Mouse (Mus musculus) spleen, postnatal 0 days (tissue): ENCODE results near the gene Rpl13a. TPM values are rescaled to one million over a fixed set of nuclear protein-coding genes. Genes with fewer than 3 reads are reported as not detected.

ENCODE experiments used
- microRNA counts: library from miRNA; unstranded; fragments of <30 nt; microRNA quantifications from one replicate; lab custom pipeline; 2015
- polyA plus RNA-seq: library from polyadenylated mRNA; unstranded; fragments of >200 nt; fragmentation: Nextera tagmentation; extraction: Ambion mirVana; gene quantifications from 2 replicates; pipeline ENCODE4 v1.2.1, GENCODE M21; 2015

Gene Rpl13a
- 1,601 and 1,631 TPM in 2 replicates for polyA plus RNA-seq

DNA sequence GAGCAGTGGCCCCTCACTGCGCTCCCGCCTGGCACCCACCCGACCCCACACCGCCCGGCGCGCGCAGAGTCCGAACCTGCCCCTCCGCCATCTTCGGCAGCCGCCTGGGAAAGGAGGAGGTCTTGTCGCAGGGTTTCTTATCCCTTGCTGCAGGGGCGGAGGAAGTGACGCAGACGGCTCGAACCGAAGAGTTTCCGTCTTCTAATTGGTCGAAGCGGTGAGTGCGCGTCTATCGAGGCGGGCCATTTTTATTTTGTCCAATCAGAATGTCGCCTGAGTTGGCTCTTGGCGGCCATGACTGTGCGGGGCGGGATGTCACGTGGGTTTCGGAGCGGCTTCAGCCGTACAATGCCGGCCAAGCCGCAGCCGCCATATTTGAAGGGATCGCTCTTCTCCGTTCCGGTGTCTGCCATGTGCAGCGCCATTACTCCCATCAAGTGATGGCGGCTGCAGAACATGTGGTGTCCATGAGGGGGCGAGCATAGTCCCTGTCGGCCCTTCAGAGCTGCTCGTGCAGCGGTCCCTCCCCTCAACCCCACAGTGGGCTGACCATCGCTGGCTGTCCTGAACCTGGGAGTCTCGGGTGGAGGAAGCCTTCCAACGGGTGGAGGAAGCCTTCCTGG lies at the start of gene Rpl13a:
TSS of gene Rpl13a (minus strand) at position 138 of the 623 bp plus-strand sequence.

DNA sequence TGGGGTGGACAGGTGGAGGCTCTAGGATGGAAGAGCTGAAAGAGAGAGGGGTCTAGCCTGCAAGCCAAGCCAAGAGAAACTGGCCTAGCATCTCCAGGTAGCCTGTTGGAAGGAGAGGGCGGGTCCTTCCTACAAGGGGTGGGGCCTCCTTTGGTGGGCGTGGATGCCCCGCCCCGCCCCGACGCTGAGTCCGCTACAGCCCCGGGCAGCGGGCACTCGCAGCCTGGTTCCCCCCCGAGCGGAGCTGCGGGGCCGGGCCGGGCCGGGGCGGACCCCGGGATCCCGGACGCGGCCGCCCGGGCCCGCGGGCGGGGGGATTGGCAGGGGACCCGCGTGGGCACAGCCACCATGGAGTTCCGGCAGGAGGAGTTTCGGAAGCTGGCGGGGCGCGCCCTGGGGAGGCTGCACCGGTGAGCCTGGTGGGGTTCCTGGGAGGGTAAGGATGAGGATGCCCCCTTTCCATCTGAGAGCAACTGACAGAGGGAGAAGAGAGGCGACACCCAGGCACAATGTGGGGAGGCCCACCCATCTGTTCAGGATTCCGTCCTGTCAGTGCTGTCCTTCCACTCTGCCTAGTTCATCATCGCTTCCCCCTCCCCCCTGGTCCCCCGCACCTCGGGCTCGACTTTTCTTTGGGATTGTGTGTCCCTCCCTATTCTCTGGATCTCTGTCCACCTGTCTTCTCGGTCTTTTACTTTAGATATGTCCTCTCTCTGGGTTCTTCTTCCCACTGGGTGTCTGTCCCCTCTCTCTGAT lies 35.4 kb upstream of the Rpl13a start, which contains the start of gene Slc17a7:
TSS of gene Slc17a7 (plus strand) at position 215 of the 756 bp plus-strand sequence.

GRCm38 (mm10) chr7:45154096-45154992 lies 25.8 kb upstream of the Rpl13a start, which contains the start of the genes Pih1d1 and Aldh16a1:
Gene Pih1d1 (plus strand): TSS chr7:45154303.
Gene Aldh16a1 (minus strand): TSS chr7:45154584.

GRCm38 (mm10) chr7:45135993-45136567 lies 7.5 kb upstream of the Rpl13a start, which contains the start of the genes Gm45713 and Flt3l:
Gene Gm45713 (minus strand): TSS chr7:45136231.
Gene Flt3l (minus strand): TSS chr7:45136432.

DNA sequence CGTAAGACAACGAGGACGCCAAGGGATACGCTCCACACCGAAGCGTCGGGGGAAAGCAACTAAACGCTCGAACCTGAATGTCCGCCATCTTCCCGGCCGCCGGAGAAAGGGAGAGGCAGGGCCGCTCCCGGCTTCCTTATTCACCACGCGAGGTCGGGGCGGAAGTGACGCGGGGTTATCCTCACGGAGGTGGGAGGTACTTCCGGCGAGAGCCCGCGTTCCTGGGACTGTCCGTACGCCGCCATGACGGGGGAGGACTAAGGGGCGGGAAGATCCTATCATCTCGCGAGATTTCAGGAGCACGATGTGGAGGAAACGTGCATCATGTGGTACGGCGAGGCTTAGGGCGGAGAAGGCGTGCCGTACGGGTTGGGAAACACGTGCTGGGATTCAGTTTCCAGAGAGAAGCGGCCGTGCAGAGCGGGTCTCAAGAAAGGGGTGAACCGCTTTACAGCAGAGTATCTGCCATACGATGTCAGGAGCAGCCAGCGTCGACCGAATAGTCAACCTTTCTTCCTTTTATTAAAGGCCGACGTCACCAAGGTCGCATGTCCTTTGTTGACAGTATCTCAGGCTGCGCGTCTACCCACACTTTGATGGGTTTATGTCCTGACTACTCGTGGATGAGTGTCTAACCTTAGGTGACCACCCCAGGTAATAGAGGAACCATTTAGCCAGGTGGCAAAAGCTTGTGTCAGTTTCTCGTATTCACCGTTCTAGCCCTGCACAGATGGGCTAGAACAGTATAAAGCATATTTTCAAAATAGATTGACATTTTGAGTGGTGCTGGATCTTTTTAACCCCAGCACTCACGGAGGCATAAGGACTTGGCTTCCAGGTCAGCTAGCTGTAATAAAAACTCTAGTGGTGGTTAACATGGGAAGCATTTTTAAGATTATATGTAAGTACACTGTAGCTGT lies 4.1 kb downstream of the Rpl13a start, which contains the start of gene Rps11:
TSS of gene Rps11 (minus strand) at position 216 of the 920 bp plus-strand sequence.

GRCm38 (mm10) chr7:45103652-45104180 lies 24.8 kb downstream of the Rpl13a start, which contains the start of gene Fcgrt:
Gene Fcgrt (minus strand): TSS chr7:45103851.

DNA sequence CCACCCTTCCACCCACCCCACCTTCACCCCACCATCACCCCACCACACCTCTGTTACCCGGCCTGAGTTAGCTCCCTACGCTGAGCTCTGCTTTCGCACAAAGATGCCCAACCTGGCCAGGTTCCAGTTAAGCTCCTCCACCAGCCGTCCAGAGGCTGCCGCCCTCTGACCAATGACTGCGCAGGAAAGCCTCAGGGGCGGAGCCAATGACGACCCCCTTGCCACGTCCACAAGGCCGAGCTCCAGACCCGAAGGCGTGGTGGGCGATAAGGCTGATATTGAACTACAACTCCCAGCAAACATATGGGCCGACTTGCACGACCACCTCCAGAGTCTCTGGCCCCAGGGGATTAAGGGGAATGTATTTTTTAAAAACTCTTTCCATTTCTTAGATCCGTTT lies 36.5 kb downstream of the Rpl13a start, which contains the start of gene Rcn3:
TSS of gene Rcn3 (minus strand) at position 174 of the 400 bp plus-strand sequence.

MicroRNAs encoded within 50 kb of the gene (microRNA counts, 519-probe panel; counts per million panel counts)
- 7,531 counts per million, percentile 73 among the panel's probes with 10 or more counts for microRNA mmu-miR-150 (lab: Ali Mortazavi, UCI)

Other genes starting within 250 kb of the Rpl13a start
- 39.9 and 44.7 TPM in 2 replicates for gene Med25, start 236.0 kb downstream of the Rpl13a start, polyA plus RNA-seq
- gene Fuz, start 232.7 kb downstream of the Rpl13a start, polyA plus RNA-seq, result 6.4 and 7.7 TPM in 2 replicates
- 54.9 and 61.8 TPM in 2 replicates for gene Ap2a1, start 199.3 kb downstream of the Rpl13a start, polyA plus RNA-seq
- gene Tsks, start 185.6 kb downstream of the Rpl13a start, polyA plus RNA-seq, result 0.17 TPM in 1 of 2 replicates, not detected in the other
- gene Cpt1c, start 153.9 kb downstream of the Rpl13a start, polyA plus RNA-seq, result 3.7 and 4.5 TPM in 2 replicates
- gene Prmt1, start 142.2 kb downstream of the Rpl13a start, polyA plus RNA-seq, result 215 and 217 TPM in 2 replicates
- 54.1 and 62.3 TPM in 2 replicates for gene Irf3, start 131.1 kb downstream of the Rpl13a start, polyA plus RNA-seq
- gene Bcl2l12, start 130.0 kb downstream of the Rpl13a start, polyA plus RNA-seq, result 28.5 and 32.0 TPM in 2 replicates
- 15.0 and 17.0 TPM in 2 replicates for gene Scaf1, start 112.4 kb downstream of the Rpl13a start, polyA plus RNA-seq
- gene Rras, start 110.8 kb downstream of the Rpl13a start, polyA plus RNA-seq, result 25.6 and 26.0 TPM in 2 replicates
- 3.9 and 5.0 TPM in 2 replicates for gene Prr12, start 75.9 kb downstream of the Rpl13a start, polyA plus RNA-seq
- 37.2 and 45.0 TPM in 2 replicates for gene Nosip, start 66.3 kb downstream of the Rpl13a start, polyA plus RNA-seq
- 10.0 and 12.4 TPM in 2 replicates for gene Prrg2, start 66.1 kb downstream of the Rpl13a start, polyA plus RNA-seq
- gene Rcn3, start 36.5 kb downstream of the Rpl13a start, polyA plus RNA-seq, result 80.3 and 93.9 TPM in 2 replicates
- 59.4 and 86.0 TPM in 2 replicates for gene Fcgrt, start 24.9 kb downstream of the Rpl13a start, polyA plus RNA-seq
- 1,257 and 1,307 TPM in 2 replicates for gene Rps11, start 4.3 kb downstream of the Rpl13a start, polyA plus RNA-seq
- gene Gm45713, start 7.5 kb upstream of the Rpl13a start, polyA plus RNA-seq, result 0.35 and 0.44 TPM in 2 replicates
- 7.2 and 9.3 TPM in 2 replicates for gene Flt3l, start 7.7 kb upstream of the Rpl13a start, polyA plus RNA-seq
- gene Pih1d1, start 25.5 kb upstream of the Rpl13a start, polyA plus RNA-seq, result 45.1 and 48.9 TPM in 2 replicates
- 29.7 and 31.2 TPM in 2 replicates for gene Aldh16a1, start 25.8 kb upstream of the Rpl13a start, polyA plus RNA-seq
- gene Slc17a7, start 35.2 kb upstream of the Rpl13a start, polyA plus RNA-seq, result not detected in 2 replicates
- not detected in 2 replicates for gene Gfy, start 50.8 kb upstream of the Rpl13a start, polyA plus RNA-seq
- gene Pth2, start 52.2 kb upstream of the Rpl13a start, polyA plus RNA-seq, result not detected in 2 replicates
- gene Ccdc155, start 76.1 kb upstream of the Rpl13a start, polyA plus RNA-seq, result 0.12 and 0.29 TPM in 2 replicates
- gene Dkkl1, start 83.4 kb upstream of the Rpl13a start, polyA plus RNA-seq, result 7.5 and 8.4 TPM in 2 replicates
- gene Tead2, start 87.0 kb upstream of the Rpl13a start, polyA plus RNA-seq, result 14.5 and 20.8 TPM in 2 replicates
- 71.1 and 87.7 TPM in 2 replicates for gene Cd37, start 110.4 kb upstream of the Rpl13a start, polyA plus RNA-seq
- 0.10 TPM in 1 of 2 replicates, not detected in the other for gene Slc6a16, start 112.3 kb upstream of the Rpl13a start, polyA plus RNA-seq
- gene Slc6a21, start 148.8 kb upstream of the Rpl13a start, polyA plus RNA-seq, result not detected in 2 replicates
- gene Trpm4, start 205.0 kb upstream of the Rpl13a start, polyA plus RNA-seq, result 2.9 and 4.7 TPM in 2 replicates
- gene Hrc, start 206.5 kb upstream of the Rpl13a start, polyA plus RNA-seq, result 0.06 and 0.12 TPM in 2 replicates
- gene Ppfia3, start 238.3 kb upstream of the Rpl13a start, polyA plus RNA-seq, result 0.35 and 0.65 TPM in 2 replicates
- 0.41 TPM in 1 of 2 replicates, not detected in the other for gene Lin7b, start 241.8 kb upstream of the Rpl13a start, polyA plus RNA-seq